Mouse (Mus musculus) monocyte, adult 2 months (primary cell): Measurements from ENCODE around the gene Dctn1.
"Not testable (repeated sequence)": the region's sequence is repeated elsewhere in the genome, so short reads cannot be mapped to it uniquely, and the experiment has no call there.

Source experiments
- DNase-seq, 2 experiments: peaks; one replicate each; pipeline ENCODE4 v3.0.0; 2022; ENCODE audit warnings: low spot score in 2 of 2, low read depth in 1 of 2

Dctn1 gene

DNA sequence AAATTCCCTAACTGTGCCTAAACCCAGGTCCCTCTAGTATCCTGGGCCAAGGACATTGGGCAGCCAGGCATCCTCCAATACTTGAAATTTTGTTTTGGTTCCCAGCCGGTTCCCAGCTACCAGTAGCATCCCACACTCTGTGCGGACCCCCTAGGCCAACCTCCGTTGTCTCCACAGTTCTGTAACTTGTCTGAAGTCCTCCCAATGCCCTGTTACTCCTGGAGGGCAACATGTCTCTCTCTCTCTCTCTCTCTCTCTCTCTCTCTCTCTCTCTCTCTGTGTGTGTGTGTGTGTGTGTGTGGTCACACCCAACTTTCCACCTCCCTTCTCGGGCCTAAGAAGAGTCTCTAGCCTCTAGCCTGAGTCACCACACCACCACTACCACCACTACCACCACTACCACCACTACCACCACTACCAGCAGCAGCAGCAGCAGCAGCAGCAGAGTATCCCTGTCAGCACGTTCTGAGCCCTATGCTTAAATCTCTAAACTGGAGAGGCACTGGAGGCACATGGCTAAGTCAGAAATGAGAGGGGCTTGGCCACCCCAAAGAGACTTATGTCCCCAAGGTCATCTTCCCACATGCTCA is 29.3 kb upstream of the Dctn1 start:
- no peak for DNase-seq

DNA sequence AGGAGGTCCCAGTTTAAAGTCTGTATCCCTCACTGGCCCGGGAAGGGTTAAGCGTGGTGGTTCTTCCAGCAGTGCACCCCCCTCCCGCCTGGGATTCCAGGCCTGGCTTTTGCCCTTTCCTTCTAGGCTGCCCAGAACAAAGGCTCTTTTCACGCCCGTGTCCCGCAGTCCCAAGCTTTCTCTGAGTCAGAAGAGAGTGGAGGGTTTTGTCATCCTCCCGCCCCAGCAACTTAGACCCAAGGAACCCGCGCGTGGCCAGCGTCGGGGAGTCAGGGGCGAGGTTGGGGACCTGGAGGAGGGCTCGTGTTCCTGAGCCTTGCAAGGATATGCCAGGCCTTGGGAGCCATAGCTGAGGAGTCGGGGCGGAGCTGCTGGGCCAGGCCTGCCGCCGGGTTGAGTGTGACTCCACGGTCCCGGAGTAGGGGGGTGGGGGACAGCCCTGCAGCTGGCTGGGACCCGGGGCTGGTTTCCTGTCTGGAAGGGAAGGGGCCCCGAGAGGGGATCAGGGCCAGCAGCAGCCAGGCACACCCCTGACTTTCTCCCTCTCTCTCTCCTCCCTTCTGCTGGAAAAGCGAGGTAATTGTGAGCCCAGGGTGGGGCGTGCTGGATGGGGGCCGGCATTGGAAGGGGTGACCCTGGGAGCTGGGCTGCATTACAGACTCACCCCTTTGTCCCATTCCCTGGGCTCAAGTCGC is 28.7 kb upstream of the Dctn1 start:
- no peak for DNase-seq

GRCm38 (mm10) chr6:83137576-83137950 is 28.2 kb upstream of the Dctn1 start:
- no peak for DNase-seq

- no peak for DNase-seq
Measured at GRCm38 (mm10) chr6:83138056-83138455, 27.7 kb upstream of the Dctn1 start.

GRCm38 (mm10) chr6:83140044-83140443 is 25.7 kb upstream of the Dctn1 start:
- no peak for DNase-seq

- no peak for DNase-seq
Measured at GRCm38 (mm10) chr6:83141636-83142035, 24.1 kb upstream of the Dctn1 start.

DNA sequence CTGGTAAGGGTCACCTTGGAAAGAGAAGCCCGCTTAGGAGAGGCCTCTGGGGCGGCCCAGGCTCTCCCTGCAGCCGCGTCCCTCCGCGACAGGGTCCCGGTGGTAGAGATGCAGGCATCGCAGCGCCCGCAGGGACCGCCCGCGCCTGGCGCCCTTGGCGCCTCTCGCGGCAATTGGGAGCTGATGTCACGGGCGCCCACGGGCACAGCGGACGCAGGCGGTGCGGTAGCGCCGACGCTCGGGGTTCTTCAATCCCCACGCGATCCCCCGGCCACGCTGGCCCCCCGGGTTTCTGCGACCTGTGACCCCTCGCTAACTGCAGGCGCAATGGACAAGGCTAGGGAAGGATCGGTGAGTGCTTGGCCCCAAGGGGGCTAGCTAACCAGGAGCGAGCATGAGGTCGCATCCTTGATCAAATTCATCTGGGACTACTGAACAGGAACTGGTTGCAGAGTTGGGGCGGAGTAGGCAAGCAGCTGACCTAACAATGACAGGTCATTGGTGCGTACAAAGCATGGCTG is 23.4 kb upstream of the Dctn1 start:
- DNase-seq: no peak

- no peak for DNase-seq
Measured at GRCm38 (mm10) chr6:83142886-83143285, 22.8 kb upstream of the Dctn1 start.

DNA sequence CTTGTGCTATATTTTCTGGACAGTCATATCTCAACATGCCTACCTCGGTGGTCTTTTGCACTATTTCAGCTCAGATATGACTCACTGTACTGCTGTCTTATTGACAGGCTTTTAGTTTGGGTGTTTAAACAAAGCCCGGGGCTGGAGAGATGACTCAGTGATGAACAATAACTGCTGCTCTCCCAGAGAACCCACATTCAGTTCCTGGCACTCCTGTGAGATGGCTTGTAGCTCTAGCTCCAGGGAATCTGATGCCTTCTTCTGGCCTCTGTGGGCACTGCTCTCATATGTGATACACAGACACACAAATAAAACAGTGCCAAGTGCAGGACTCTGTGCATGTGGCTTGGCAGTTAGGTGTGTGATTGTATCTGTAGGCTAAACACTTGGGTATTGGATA is 20.5 kb upstream of the Dctn1 start:
- DNase-seq: no peak

- no peak for DNase-seq
Measured at GRCm38 (mm10) chr6:83145805-83146204, 19.9 kb upstream of the Dctn1 start.

DNA sequence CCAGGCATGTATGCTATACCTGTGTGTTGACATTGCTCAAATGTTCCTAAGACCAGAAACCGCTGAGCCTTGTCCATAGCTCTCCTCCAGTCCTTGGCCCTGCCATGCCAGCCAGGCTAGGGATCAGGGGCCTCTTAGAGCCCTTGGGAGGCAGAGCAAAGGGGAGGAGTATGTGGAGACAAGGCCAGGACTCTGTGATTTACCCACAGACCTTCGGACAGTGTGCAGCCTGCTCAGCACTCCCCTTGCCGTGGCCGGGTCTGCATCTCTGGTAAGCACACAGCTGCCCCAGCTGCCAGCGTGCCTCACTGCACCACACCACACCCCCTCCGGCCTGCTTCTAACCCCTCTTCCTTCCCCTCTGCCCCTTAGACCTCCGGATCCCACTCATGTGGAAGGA is 18.4 kb upstream of the Dctn1 start:
- DNase-seq: no peak

DNA sequence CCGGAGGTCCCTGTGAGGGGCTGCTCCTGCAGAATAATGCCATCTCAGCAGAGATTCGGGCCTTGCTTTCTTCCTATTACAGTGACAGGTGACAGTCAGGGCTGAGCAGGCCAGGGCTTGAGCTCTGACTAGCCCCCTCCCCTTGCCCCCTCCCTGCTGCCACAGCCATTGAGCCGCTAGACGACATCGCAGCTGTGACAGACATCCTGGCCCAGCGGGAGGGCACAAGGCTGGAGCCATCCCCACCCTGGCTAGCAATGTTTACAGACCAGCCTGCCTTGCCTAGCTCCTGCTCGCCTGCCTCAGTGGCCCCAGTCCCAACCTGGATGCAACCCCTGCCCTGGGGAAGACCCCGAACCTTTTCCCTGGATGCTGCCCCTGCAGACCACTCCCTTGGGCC is 14.0 kb upstream of the Dctn1 start:
- no peak for DNase-seq

DNA sequence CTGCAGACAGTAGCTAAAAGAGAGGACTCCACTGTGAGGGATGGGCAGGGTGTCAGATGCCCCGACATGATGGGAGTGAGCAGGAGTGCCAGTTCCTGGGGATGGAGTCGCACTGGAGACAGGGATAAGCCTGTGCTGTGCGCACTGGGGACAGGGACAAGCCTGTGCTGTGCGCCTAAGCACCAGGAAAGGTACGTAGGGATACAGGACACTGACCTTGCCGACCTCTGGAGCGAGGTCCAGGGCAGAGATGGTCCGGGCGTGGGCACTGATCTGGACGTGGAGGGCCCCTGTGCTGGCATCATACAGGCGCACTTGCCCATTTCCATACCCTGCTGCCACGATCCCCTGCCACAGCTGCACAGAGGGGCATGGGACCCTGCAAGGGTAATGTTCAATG is 12.7 kb upstream of the Dctn1 start:
- no peak for DNase-seq

GRCm38 (mm10) chr6:83153485-83153884 is 12.2 kb upstream of the Dctn1 start:
- no peak for DNase-seq

DNA sequence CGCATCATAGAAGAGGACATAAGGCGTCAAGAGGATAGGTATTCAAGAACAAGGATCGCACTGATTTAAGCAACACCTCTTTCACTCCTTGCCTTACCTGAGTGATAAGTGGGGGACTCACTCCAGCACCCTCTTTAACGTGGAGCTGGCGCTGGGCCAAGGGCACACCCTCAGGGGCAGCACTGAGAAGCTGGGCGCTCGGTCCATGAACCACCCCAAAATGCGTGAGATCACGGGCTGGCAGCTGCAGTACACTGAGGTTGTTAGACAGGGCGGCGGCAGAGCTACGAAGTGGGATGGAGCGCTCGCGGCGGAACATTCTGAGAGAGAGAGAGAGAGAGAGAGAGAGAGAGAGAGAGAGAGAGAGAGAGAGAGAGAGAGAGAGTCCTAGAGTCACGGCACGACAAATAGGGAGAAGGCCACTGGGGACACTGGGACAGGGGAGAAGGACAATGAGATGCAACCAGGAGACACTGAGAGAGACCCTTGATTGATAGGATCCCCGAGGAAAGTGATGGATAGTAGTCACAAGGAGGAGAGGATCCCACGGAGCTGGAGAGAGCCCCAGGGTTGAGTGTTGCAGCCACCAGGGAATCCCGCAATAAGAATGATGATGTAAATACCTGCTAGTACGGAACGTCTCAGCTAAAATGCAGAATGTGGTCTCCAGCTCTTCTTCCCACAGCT is 10.0 kb upstream of the Dctn1 start:
- DNase-seq: no peak

GRCm38 (mm10) chr6:83156259-83156684 is 9.4 kb upstream of the Dctn1 start, which contains the start of the genes Wdr54 and 1700003E16Rik:
Wdr54 (minus strand) TSS chr6:83156397.
1700003E16Rik (plus strand) TSS chr6:83156404.
- DNase-seq: peak in 1 of 2 experiments; percentile 8

- DNase-seq: not testable (repeated sequence)
Measured at GRCm38 (mm10) chr6:83159456-83159855, 6.3 kb upstream of the Dctn1 start.

DNA sequence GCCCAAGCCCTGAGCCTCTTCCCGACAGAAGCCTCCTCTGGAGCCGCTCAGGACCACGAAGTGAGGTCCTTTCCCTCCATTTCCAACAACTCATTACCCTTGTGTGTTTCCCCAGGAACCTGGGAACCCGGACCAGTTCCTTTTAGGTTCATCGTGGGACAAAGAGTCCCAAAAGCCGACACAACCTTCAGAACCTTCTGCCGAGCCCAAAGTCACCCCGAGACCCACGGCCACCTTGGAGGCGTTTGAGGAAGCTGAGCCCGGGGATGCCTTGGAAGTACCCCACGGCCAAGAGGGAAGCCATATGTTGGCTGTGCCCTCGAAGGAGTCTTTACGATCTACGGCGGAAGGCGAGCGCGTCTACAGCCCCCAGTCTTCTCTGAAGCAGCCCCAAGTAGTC is 4.3 kb upstream of the Dctn1 start:
- no peak for DNase-seq

DNA sequence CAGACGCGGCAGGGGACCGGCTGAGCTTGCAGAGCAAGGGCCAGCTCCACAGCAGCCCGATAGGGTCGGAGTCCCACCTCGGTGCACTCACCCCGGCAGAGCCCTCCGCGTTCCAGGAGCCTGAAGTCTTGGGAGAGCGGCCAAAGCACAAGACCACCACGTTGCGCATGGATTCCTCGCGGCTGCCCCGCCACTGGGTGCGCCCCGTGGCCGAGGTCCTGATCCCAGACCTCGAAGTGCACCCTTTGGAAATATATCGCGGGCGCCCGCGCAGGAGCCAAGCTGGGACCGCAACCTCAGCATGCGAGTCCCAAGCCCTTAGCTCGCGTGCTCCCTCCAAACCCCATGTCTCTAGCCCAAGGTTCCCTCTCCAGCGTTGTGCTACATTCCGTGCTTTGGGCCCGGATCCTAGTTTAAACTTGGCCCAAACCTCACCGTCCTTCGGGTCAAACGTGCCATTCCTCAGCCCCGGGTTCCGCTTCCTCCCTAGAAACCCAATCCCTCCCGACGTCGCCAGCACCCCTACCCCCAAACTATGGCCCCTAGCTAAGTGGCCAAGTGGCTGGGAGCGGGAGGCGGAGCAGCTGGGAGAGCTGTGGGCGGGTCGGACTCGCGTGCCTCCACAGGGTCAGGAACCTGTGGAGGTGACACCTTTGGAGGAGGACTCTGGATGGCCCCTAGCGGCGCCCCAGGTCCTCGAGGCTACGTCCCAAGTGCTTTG is 3.6 kb upstream of the Dctn1 start:
- no peak for DNase-seq

- no peak for DNase-seq
Measured at GRCm38 (mm10) chr6:83162701-83163100, 3.0 kb upstream of the Dctn1 start.

- DNase-seq: no peak
Measured at GRCm38 (mm10) chr6:83165026-83165606, 604 bp upstream of the Dctn1 start.
